Mouse (Mus musculus): ENCODE measurements around the gene Lrrk1.

The Lrrk1 gene

DNA sequence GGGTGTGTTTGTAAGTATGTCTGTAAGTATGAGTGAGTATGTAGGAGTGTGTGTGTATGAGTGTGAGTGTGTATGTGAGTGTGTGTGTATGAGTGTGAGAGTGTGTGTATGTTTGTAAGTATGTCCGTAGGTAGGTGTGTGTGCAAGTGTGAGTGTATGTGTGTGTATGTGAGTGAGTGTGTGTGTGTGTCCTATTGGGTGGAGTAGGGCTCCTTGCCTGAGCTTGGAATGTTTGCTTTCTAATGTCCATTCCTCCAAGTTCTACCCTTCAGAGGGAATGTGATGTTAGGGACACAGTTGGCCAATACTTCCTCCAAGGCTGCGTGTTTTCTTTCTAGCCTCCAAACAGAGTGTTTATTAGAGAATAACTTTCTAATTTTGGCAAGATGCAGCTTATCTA lies 51.2 kb downstream of the Lrrk1 start:
- no peak for DNase-seq

GRCm38 (mm10) chr7:66333906-66334500 lies 54.1 kb downstream of the Lrrk1 start:
- DNase-seq, result no peak

DNA sequence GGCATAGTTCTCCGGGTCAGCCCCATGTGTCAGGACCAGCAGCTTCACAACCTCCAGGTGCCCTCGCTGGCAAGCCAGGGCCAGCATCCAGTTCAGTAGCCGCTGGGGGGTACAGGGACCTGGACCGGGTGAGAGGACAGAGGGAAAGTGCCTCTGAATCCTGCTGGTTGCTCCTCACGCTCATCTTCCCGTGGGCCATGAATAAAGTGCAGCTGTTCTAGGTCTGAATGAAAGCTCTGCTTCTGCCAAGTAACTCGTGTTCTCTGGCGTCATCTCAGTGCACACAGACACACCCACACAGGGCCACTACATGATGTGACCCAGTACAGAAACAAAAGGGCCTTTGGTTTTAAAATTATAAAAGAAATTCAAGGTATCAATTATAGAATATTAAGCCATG lies 55.8 kb downstream of the Lrrk1 start:
- DNase-seq, result no peak

- DNase-seq, result no peak
Observed at GRCm38 (mm10) chr7:66330610-66331009, 57.5 kb downstream of the Lrrk1 start.

DNA sequence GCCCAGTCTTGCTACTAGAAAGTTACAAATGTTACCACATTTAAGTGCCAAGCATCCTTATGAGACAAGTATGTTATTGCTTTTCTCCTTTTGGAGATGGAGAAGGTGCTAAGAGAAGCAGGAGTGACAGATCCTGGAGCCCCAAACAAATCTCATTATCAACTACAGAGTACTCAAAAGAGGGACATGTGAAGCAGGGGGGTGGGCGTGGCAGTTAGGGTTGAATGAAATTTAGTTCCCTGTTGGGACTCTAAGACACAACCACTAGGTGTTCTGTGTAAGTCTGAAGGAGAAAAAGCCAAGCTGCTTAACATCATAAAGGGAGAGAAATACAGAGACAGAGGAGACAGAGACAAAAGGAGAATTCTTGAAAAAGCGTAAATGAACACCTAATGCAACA lies 60.6 kb downstream of the Lrrk1 start:
- no peak for DNase-seq

- DNase-seq, result no peak
Observed at GRCm38 (mm10) chr7:66325419-66326053, 62.6 kb downstream of the Lrrk1 start.

GRCm38 (mm10) chr7:66323252-66324015 lies 64.7 kb downstream of the Lrrk1 start:
- DNase-seq, result no peak

GRCm38 (mm10) chr7:66320996-66321395 lies 67.2 kb downstream of the Lrrk1 start:
- peak; percentile 58 for DNase-seq

- DNase-seq, result no peak
Observed at GRCm38 (mm10) chr7:66318147-66318546, 70.0 kb downstream of the Lrrk1 start.

DNA sequence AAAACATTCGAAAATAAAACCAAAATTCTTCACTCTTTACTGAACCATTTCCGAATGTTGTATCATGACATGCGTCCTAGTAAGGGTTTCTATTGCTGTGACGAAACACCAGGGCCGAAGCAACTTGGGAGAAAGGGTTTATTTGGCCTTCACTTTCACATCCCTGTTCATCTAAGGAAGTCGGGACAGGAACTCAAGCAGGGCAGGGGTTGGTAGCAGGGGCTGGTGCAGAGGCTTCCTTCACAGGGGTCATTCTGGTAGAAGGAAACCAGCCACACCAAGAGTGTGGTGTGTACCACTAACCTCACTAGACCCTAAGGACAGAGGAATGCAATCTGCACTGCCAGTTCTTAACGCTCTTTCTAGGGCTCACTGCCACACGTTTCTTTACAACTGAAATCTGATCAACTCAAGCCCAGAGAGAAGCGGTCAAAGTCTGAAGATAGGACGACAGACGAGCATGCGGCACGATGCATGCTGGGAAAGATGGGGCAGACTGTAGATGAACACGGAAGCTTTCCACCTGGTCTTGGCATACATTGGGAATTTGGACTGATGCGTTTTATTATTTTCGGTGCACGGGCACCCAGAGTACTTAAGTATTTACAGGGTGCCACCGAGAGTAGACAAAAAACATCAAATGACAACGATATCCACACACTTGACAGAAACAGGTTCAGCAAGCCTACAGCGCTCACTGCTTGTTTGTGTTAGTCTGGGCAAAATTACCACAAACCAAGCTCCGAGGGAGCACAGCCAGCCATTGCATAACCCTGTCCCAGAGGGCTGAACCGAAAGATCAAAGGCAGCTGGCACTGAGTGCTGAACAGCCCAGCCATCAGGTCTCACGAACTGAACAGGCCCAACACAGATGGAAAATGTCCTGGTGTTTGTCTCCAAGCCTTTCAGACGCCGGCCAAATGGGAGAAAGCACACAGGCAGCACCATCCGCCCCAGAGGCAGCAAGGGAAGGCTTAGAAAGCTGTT lies 77.2 kb downstream of the Lrrk1 start:
- DNase-seq, result no peak

GRCm38 (mm10) chr7:66309950-66310669 lies 78.0 kb downstream of the Lrrk1 start:
- peak; percentile 80 for DNase-seq

GRCm38 (mm10) chr7:66309240-66309949 lies 78.8 kb downstream of the Lrrk1 start:
- DNase-seq, result no peak

- DNase-seq, result no peak
Observed at GRCm38 (mm10) chr7:66308581-66309239, 79.4 kb downstream of the Lrrk1 start.

- no peak for DNase-seq
Observed at GRCm38 (mm10) chr7:66307791-66308190, 80.4 kb downstream of the Lrrk1 start.

- no peak for DNase-seq
Observed at GRCm38 (mm10) chr7:66305714-66306198, 82.4 kb downstream of the Lrrk1 start.

DNA sequence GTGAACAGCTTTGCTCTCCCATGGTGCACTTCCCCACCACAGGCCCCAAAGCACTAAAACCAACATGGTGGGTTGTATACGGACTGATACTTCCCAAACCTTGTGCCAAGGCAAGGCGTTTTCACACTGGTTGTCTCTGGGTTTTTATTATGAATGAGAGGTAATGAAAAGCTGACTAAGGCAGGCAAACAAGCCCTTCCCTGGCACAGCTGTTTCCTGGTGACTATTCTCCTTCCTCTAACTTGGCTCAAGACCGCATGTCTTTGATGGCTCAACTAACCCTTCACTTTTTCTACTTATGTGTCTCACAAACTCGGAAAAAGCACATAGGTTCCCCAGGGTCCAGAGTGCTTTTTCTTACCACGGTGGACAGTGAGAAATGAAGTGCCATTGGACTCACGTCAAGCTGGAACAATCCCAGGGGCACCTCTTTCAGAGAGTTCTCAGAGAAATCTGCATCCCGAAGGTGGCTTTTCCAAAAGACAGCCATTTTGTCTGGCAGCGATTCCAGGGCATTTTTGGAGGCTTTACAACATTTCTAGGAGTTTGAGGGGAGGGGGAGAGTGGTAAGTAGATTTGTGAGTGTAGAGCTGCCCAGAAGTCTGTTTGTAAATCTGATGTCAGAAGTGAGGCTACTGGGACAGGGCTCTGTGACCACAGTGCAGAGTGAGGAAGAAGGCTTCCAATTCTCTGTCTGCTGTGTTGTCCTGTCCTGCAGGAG lies 83.0 kb downstream of the Lrrk1 start:
- no peak for DNase-seq

DNA sequence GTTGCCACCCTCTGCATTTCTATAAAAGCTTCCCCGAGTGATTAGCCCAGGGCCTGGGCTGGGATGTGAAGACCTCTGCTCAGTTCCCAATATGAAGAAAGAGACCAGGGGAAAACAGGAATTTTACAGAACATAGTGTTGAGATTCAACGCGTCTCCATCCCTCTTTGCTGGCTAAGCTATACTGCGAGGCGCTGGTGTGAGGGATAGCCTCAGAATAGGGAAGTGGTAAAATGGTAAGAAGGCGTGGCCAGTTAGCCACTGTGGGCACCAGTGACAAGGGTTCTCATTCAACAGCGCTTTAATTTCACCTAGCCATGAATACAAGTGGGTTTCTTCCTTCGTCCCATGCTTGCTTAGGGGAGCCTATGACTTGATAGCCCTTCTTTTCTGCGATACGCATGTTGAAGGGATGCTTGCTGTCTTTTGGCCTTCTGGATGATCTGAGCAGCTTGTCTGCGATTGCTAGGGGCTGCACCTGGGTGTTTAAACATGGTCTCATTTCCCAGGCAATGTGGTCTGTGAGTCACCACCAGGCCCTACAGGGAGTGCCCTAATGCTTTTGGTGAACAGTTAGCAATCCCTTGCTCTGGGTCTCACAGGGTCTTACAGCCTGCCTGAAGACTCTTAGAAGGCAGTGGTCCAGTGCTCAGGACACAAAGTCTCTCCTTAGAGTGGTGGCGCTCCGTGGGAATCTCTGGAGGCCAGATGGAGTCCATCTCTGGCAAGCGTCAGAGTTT lies 84.1 kb downstream of the Lrrk1 start:
- no peak for DNase-seq

DNA sequence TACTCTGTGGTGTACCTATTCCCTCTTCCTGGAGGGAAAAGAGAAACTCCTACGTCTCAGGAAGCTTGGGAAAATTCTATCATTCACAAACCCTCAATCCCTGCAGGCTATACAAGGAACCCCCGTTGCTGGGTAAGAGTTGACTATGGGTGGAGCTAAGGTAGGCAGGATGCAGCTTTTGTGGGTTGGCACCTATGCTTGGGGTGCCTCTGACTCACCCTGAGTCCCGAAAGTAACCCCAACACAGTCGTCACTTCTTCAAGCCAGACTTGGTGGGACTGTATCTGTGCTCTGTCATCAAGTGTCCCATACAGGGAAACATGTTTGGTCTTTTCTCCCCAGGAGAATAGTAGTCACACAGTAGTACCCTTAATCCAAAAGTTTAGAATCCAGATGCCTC lies 86.7 kb downstream of the Lrrk1 start:
- DNase-seq, result no peak

- DNase-seq, result peak; percentile 91
Observed at GRCm38 (mm10) chr7:66300680-66301079, 87.5 kb downstream of the Lrrk1 start.
